Mouse (Mus musculus): Measurements from ENCODE around the gene Ism2.
"Not testable (repeated sequence)": the region's sequence is repeated elsewhere in the genome, so short reads cannot be mapped to it uniquely, and the experiment has no call there.

Ism2 gene

DNA sequence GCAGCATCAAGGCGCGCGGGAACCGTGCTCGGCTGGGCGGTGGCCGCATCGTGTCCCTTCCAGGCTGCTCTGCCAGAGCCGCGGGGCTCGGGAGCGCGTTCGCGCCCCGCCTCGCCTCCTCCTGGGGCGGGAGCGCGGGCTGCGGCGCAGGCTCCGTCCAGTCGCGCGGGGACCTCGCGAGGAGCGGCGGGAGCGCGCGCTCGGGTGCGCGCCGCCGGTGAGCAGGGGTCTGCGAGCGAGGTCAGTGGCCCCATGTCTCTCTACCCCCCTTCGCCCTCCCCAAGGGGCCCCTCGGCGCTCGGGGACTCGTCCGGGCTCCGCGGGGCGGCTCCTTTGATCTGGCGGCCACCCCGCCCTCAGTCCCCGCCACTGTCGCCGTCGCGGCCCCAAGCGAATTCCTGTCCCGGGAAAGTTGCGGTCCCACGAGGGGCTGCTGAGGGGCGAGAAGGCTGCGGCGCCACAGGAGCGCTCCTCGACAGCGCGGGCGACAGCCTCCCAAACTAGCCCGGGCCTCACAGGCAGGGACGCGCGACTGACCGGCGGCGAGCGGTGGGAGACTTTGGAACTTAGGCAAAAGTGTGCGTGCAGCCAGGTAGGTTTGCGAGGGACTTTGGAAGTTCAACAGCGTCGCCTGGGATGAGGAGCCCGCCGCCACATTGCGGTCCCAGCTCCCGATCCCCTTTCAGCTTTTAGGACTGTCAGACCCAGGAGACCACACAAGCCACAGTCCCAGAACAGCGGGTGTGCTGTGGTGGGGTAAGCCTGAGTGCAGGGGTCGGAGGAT is at the start of gene Ism2:
TSS of gene Ism2 (minus strand) at position 49 of the 784 bp plus-strand sequence.
- DNase-seq (ENCODE audit: low read depth, low spot score), result peak; percentile 21

DNA sequence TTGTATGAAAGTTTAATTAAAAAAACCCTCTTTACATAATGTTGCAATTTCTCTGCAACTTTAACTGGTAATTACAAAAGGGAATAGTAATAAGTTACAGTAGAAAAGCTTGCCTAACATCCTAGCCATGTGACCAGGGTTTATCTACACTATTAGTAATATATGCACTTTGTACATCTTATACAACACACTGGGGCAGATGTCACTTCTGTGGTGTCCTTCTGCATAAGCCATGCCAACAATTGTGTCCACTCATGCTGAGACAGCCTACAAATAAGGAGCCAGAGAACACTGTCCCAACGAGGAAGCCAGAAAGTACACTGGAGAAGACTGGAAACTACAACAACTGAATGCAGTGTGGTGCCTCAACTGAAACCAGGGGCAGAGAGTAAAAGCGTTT is 48.5 kb upstream of the Ism2 start:
- no peak for DNase-seq (ENCODE audit: low read depth, low spot score)

DNA sequence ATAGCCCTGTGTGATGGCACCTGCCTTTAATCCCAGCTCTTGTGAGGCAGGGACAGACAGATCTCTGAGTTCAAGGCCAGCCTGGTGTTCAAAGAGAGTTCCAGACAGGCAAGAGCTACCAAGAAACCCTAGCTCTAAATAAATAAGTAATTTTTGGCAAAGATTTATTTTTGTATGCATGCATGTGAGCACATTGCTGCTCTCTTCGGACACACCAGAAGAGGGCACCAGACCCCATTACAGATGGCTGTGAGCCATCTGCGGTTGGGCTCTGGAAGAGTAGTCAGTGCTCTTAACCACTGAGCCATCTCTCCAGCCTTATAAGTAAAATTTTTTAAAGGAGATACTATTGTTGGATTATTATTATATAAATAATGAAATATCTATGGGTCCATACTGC is 48.0 kb upstream of the Ism2 start:
- no peak for DNase-seq (ENCODE audit: low read depth, low spot score)

DNA sequence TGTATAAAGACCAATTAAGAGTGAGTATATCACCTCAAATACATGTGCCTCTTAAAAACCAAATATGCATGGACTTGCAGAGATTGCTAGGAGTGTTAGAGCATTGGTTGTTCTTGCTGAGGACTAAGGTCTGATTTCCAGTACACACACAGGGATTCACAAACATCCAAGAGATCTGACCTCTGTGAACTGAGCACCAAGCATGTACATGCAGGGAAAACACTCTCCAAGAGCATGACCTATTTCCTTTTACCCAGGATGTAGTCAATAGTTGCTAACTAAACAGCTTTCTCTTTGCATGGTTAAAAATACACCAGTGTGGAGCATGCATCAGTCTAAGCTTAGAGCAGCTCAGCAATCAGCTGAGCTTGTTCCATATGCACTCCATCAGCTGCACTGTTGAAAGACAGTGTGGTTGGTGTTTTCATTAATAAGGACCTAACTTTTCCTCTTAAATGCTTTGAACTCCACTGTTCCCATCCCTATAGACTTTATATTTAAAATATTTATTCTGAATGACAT is 43.6 kb upstream of the Ism2 start:
- no peak for DNase-seq (ENCODE audit: low read depth, low spot score)

DNA sequence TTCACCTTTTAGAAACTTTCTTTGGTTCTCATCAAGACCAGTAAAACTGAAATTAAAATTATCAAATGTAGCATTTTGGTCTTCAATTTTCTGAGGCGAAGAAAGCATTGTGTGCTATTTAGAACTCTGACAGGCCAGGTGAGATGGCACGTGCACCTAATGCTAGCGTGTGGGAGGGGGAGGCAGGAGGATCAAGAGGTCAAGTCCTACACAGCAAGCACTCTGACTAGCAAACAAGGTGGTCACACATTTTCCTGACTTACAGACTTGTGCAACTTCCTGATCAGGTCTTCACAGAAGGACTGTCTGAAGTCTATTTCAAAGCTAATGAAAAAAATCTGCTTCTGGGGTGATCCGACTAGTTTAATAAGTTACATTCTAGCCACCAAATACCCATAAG is 38.6 kb upstream of the Ism2 start:
- DNase-seq (ENCODE audit: low read depth, low spot score), result no peak

GRCm38 (mm10) chr12:87334886-87335285 is 35.4 kb upstream of the Ism2 start:
- peak; percentile 27 for DNase-seq (ENCODE audit: low read depth, low spot score)

DNA sequence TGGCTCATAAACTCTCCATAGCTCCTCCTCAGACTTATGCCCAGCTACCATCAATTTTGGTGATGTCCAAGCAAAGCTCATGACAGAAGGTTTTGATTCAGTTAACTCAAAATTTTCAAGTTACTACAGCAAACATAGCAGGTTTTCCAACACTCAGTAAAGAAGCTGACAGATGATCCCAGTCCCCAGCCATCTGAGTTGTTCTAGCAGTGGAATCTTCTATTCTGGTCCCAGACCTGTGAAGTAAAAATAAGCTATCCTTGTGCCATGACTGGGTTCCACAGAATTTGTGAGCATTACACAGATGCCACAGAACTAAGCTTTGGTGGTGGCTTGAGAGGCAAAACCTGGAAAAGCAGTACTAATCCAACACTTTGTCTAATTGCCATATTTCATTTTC is 34.3 kb upstream of the Ism2 start:
- DNase-seq (ENCODE audit: low read depth, low spot score), result no peak

GRCm38 (mm10) chr12:87332511-87332910 is 33.0 kb upstream of the Ism2 start:
- DNase-seq (ENCODE audit: low read depth, low spot score), result no peak

GRCm38 (mm10) chr12:87331908-87332307 is 32.4 kb upstream of the Ism2 start:
- no peak for DNase-seq (ENCODE audit: low read depth, low spot score)

DNA sequence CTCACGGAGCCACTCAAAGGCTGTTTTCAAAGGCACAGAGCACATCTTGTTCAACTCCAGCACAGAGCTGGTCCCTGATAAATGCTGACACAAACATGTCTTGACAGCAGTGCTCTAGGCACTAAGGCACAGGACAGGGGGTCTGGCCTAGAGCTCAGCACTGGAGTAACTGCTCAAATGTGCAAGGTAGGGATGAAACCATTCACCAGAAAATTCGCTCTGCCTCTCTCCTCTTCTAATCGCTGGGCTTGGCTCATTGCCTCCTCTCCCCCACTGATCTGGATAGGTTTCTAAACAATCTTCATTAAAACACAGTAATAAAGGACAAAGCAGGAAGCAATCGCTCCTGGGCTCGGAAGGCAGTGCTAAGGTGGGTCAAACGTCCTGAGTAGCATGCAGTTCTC is 31.6 kb upstream of the Ism2 start:
- DNase-seq (ENCODE audit: low read depth, low spot score), result no peak

DNA sequence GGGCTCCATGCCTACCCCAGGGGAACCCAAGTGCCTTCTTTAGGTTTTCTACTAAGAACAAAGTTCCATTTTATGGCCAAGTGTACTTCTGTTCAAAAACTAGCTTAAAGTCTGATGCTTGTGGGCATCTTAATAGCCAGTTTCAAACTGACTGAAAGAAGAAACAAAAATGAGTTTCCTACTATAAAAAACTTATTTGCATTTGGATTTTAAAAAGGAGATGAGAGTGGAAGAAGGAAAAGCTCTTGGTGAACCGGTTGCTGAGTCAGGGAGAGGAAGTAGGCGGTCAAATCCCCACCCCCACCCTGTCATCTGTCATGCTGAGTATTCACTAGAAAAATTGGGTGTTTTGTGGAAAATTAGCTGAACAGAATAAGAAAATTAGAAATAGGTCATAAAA is 30.7 kb upstream of the Ism2 start:
- no peak for DNase-seq (ENCODE audit: low read depth, low spot score)

DNA sequence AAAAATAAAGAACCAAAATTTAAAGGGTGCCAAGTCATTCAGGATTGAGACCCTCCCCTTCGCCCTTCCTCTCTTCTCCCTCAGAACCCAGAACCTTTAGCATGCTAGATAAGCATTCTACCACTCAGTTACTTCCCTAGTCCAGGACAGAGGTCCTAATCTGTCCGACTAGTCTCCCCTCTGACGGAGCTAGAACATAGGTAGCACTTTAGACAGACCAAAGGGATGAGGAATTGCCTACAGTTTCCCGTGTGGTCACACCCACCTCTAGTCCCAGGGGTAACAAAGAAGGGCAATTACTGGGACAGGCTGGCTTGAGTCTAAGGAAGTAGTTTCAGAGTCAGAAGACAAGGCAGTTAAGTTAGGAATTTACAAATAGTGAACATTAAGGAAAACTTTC is 28.5 kb upstream of the Ism2 start:
- DNase-seq (ENCODE audit: low read depth, low spot score), result no peak

DNA sequence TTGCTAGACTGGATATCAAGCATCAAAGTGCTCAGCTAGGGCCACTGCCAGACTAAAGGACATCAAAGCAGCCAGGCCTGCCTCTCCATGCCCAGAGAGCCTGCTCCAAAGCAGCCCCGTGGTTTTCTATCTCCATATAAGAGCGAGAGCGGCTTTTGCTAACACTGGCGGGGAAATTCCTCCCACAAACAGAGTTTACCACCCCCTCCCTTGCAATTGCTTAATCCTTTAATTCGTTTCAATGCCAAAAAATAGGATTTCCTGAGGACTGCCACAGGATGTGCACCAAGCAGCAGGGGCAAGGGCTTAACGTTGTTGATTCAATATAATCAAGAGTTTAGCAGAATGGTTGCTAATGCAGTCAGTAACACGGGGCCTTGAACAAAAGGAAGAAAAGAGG is 28.1 kb upstream of the Ism2 start:
- DNase-seq (ENCODE audit: low read depth, low spot score), result no peak

DNA sequence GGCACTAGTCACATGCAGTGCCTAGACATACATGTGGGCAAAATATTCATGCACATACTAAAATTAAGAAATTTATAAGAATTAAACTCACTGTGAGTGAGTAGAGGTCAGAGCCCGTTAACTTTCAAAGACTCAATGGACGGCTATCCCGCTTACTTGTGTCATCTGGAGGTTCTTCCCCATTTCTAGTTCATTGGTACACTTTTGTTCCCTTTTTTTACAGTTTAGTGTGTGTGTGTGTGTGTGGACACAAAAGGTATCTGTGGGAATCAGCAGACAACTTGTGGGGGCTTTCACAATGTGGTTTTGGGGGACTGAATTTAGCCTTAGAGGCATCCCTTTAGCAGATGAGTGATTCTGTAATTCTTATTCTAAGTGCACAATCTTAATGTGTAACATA is 25.9 kb upstream of the Ism2 start:
- no peak for DNase-seq (ENCODE audit: low read depth, low spot score)

GRCm38 (mm10) chr12:87319229-87319628 is 19.7 kb upstream of the Ism2 start:
- no peak for DNase-seq (ENCODE audit: low read depth, low spot score)

GRCm38 (mm10) chr12:87317951-87318350 is 18.4 kb upstream of the Ism2 start:
- no peak for DNase-seq (ENCODE audit: low read depth, low spot score)

GRCm38 (mm10) chr12:87313098-87313497 is 13.6 kb upstream of the Ism2 start:
- no peak for DNase-seq (ENCODE audit: low read depth, low spot score)

- DNase-seq (ENCODE audit: low read depth, low spot score), result not testable (repeated sequence)
These were observed 7.0 kb upstream of the Ism2 start for GRCm38 (mm10) chr12:87306584-87306844.

DNA sequence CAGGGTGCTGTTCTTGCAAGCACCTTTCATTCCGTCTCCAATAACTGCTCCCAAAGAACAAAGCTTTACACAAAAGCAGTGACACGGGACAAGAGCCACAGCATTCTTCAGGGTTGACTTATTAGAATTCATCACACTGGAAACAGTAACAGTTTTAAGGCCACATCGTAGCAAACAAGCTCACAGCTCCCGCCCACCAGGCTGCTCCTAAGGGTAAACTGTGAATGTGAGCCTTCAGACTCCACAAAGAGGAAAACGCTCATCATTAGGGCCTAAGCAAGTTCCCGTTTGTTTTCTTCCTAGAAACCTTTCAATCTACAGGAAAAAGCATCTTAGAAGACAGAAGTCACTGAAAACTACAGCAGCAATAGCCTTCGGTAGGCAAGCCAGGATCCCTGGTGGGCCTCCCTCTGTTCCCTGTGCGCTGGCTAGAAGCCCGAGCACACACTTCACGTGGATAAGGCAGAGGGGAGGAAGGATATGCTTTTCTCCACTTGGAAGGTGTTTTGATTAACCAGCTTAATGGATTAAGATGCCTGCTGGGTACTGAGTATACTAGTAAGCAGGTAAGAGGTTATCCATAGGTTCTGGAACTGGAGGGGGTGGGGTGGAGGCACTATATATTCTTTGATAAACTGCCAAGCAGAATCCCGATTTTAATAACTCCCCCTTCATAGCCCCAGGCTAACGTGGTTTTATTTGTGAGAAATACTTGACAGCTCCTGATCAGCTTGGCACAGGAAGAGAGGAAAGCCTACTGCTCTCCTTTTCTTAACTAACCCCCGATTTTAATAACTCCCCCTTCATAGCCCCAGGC is 6.5 kb upstream of the Ism2 start:
- DNase-seq (ENCODE audit: low read depth, low spot score), result no peak

GRCm38 (mm10) chr12:87301189-87301588 is 1.7 kb upstream of the Ism2 start:
- DNase-seq (ENCODE audit: low read depth, low spot score), result no peak

- peak; percentile 9 for DNase-seq (ENCODE audit: low read depth, low spot score)
These were observed 861 bp upstream of the Ism2 start for GRCm38 (mm10) chr12:87300441-87300690.

DNA sequence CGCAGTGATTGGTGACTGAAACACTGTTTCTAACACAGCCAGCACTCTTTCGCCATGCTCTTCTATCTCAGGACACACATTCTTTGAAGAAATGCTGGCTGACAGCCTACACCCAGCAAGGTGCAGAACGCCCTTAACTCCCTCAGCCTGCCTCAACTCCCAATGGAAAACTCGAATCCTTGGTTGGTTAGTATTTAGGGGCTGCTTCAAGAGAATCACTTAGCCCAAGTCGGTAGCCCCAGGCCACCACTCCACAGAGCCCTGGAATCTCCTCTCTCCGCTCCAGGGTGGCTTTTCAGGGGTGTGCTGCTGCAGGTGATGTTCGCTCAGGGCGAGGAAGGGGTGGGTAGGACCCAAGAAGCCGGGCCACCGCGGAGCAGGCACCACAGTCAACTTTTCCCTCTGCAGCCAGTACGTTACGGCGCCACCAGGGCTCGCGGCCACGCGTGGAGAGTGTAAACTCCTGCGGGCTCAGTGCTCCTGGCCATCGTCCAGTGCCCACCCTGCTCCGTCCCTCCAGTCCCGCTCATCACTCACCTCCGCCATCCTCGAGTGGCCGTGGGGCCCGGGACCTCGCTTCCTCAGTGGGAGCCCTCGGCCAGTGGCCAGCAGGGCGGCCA is 358 bp downstream of the Ism2 start:
- DNase-seq (ENCODE audit: low read depth, low spot score), result peak; percentile 6

DNA sequence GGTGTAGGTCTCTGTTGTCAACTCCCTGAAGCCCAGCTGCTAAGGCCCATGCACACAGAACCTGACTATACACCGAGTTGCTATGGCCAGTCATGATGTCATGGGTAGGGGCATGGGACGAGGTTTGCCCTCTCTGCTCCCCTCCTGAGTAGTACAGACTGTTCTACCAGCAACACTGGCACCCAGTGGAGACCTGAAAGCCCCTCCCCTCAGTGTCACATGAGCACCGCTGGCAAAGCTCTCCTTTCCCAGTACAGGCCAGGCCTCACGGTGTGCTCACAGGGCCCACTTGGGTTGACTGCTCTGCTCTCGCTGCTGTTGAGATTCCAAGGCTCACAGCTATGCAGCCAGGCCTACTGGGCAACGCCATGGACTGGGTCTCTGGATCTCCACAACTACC is 5.6 kb downstream of the Ism2 start:
- DNase-seq (ENCODE audit: low read depth, low spot score), result no peak

Data from CD4-positive helper T cell, adult 2 months (primary cell).